Mouse (Mus musculus): ENCODE data around the gene Gm11077. TPM values are rescaled to one million over a fixed set of nuclear protein-coding genes. Genes with fewer than 3 reads are reported as not detected.
A peak's percentile ranks its signal among the peaks of the same experiment; 100 is the strongest.

Gene Gm11077
- polyA plus RNA-seq, 1 experiment from 2014 or later, result not detected

GRCm38 (mm10) chr6:140731402-140731730 lies 2.3 kb downstream of the Gm11077 start:
- H3K4me3 ChIP-seq (replicated peaks; ENCODE audit: low read length), result no peak overlapping the region
- H3K27me3 ChIP-seq (ENCODE audit: control insufficient read depth, insufficient read depth, low read length), result no peaks in the 10 kb centered on the region
- H3K4me2 ChIP-seq (ENCODE audit: low read depth, low read length), result no peak overlapping the region
- peaks cover 6% of the 10 kb centered on the region; the same call in 1 of the 2 replicates for H3K9me3 ChIP-seq (replicated peaks; ENCODE audit: control insufficient read depth, low read length)
- H3K9ac ChIP-seq (ENCODE audit: low read length), result no peak overlapping the region
- H3K36me3 ChIP-seq (ENCODE audit: control insufficient read depth, insufficient read depth, low read length), result no peaks in the 10 kb centered on the region
- ATAC-seq (ENCODE audit: insufficient read depth, low FRiP score), result no peak; the same call in 1 of the 2 replicates
- WGBS, result 53% methylated on average over 1 of the region's 1 CpGs
- no peak overlapping the region for H3K27ac ChIP-seq (ENCODE audit: low read length)
- H3K4me1 ChIP-seq (ENCODE audit: control insufficient read depth, insufficient read depth, low read length), result no peaks in the 10 kb centered on the region

- Histone ChIP-seq H3K4me2 (ENCODE audit: low read depth, low read length) (peak overlapping the region; percentile 48), H3K4me1 (ENCODE audit: control insufficient read depth, insufficient read depth, low read length) (no peaks in the 10 kb centered on the region), H3K27ac (ENCODE audit: low read length) (peak overlapping the region; percentile 14; the same call in 1 of the 2 replicates), H3K9me3 (replicated peaks; ENCODE audit: control insufficient read depth, low read length) (peaks cover 6% of the 10 kb centered on the region; the same call in 1 of the 2 replicates), H3K9ac (ENCODE audit: low read length) (0 out of 2 replicates have a peak overlapping the region, but pooled peaks have one; percentile 38), H3K4me3 (replicated peaks; ENCODE audit: low read length) (peak overlapping the region; percentile 27), H3K36me3 (ENCODE audit: control insufficient read depth, insufficient read depth, low read length) (no peaks in the 10 kb centered on the region), H3K27me3 (ENCODE audit: control insufficient read depth, insufficient read depth, low read length) (no peaks in the 10 kb centered on the region)
- peak; percentile 45; the same call in 1 of the 2 replicates for ATAC-seq (ENCODE audit: insufficient read depth, low FRiP score)
- 30% methylated on average over 10 of the region's 10 CpGs for WGBS
Measured at GRCm38 (mm10) chr6:140732971-140733640, 4.0 kb downstream of the Gm11077 start.

GRCm38 (mm10) chr6:140733641-140733986 lies 4.5 kb downstream of the Gm11077 start:
- no peaks in the 10 kb centered on the region for H3K4me1 ChIP-seq (ENCODE audit: control insufficient read depth, insufficient read depth, low read length)
- H3K9me3 ChIP-seq (replicated peaks; ENCODE audit: control insufficient read depth, low read length), result peaks cover 6% of the 10 kb centered on the region; the same call in 1 of the 2 replicates
- 8% methylated on average over 15 of the region's 15 CpGs for WGBS
- ATAC-seq (ENCODE audit: insufficient read depth, low FRiP score), result peak; percentile 65; the same call in 1 of the 2 replicates
- H3K4me2 ChIP-seq (ENCODE audit: low read depth, low read length), result peak overlapping the region; percentile 48
- H3K9ac ChIP-seq (ENCODE audit: low read length), result 0 out of 2 replicates have a peak overlapping the region, but pooled peaks have one; percentile 38
- peak overlapping the region; percentile 27 for H3K4me3 ChIP-seq (replicated peaks; ENCODE audit: low read length)
- H3K27ac ChIP-seq (ENCODE audit: low read length), result peak overlapping the region; percentile 14; the same call in 1 of the 2 replicates
- H3K36me3 ChIP-seq (ENCODE audit: control insufficient read depth, insufficient read depth, low read length), result no peaks in the 10 kb centered on the region
- no peaks in the 10 kb centered on the region for H3K27me3 ChIP-seq (ENCODE audit: control insufficient read depth, insufficient read depth, low read length)

- no peaks in the 10 kb centered on the region for H3K36me3 ChIP-seq (ENCODE audit: control insufficient read depth, insufficient read depth, low read length)
- H3K27me3 ChIP-seq (ENCODE audit: control insufficient read depth, insufficient read depth, low read length), result no peaks in the 10 kb centered on the region
- H3K4me3 ChIP-seq (replicated peaks; ENCODE audit: low read length), result no peak overlapping the region
- H3K9me3 ChIP-seq (replicated peaks; ENCODE audit: control insufficient read depth, low read length), result no peaks in the 10 kb centered on the region
- ATAC-seq (ENCODE audit: insufficient read depth, low FRiP score), result no peak
- H3K4me1 ChIP-seq (ENCODE audit: control insufficient read depth, insufficient read depth, low read length), result no peaks in the 10 kb centered on the region
- no peak overlapping the region for H3K27ac ChIP-seq (ENCODE audit: low read length)
- H3K9ac ChIP-seq (ENCODE audit: low read length), result no peak overlapping the region
- H3K4me2 ChIP-seq (ENCODE audit: low read depth, low read length), result no peak overlapping the region
- 71% methylated on average over 3 of the region's 3 CpGs for WGBS
Measured at GRCm38 (mm10) chr6:140745586-140745985, 16.5 kb downstream of the Gm11077 start.

GRCm38 (mm10) chr6:140747591-140747990 lies 18.5 kb downstream of the Gm11077 start:
- WGBS, result 80% methylated on average over 2 of the region's 2 CpGs
- H3K9ac ChIP-seq (ENCODE audit: low read length), result no peak overlapping the region
- no peaks in the 10 kb centered on the region for H3K36me3 ChIP-seq (ENCODE audit: control insufficient read depth, insufficient read depth, low read length)
- no peak overlapping the region for H3K27ac ChIP-seq (ENCODE audit: low read length)
- no peaks in the 10 kb centered on the region for H3K27me3 ChIP-seq (ENCODE audit: control insufficient read depth, insufficient read depth, low read length)
- H3K4me2 ChIP-seq (ENCODE audit: low read depth, low read length), result no peak overlapping the region
- no peaks in the 10 kb centered on the region for H3K4me1 ChIP-seq (ENCODE audit: control insufficient read depth, insufficient read depth, low read length)
- no peaks in the 10 kb centered on the region for H3K9me3 ChIP-seq (replicated peaks; ENCODE audit: control insufficient read depth, low read length)
- H3K4me3 ChIP-seq (replicated peaks; ENCODE audit: low read length), result no peak overlapping the region
- ATAC-seq (ENCODE audit: insufficient read depth, low FRiP score), result no peak

- H3K4me3 ChIP-seq (replicated peaks; ENCODE audit: low read length), result no peak overlapping the region
- no peak overlapping the region for H3K4me2 ChIP-seq (ENCODE audit: low read depth, low read length)
- H3K9ac ChIP-seq (ENCODE audit: low read length), result no peak overlapping the region
- H3K9me3 ChIP-seq (replicated peaks; ENCODE audit: control insufficient read depth, low read length), result no peaks in the 10 kb centered on the region
- ATAC-seq (ENCODE audit: insufficient read depth, low FRiP score), result no peak
- no peak overlapping the region for H3K27ac ChIP-seq (ENCODE audit: low read length)
- WGBS, result 77% methylated on average over 8 of the region's 8 CpGs
- no peaks in the 10 kb centered on the region for H3K27me3 ChIP-seq (ENCODE audit: control insufficient read depth, insufficient read depth, low read length)
- H3K36me3 ChIP-seq (ENCODE audit: control insufficient read depth, insufficient read depth, low read length), result no peaks in the 10 kb centered on the region
- H3K4me1 ChIP-seq (ENCODE audit: control insufficient read depth, insufficient read depth, low read length), result no peaks in the 10 kb centered on the region
Measured at GRCm38 (mm10) chr6:140750371-140751080, 21.4 kb downstream of the Gm11077 start.

GRCm38 (mm10) chr6:140766365-140766764 lies 37.3 kb downstream of the Gm11077 start:
- H3K4me2 ChIP-seq (ENCODE audit: low read depth, low read length), result 0 out of 2 replicates have a peak overlapping the region, but pooled peaks have one; percentile 2
- H3K4me3 ChIP-seq (replicated peaks; ENCODE audit: low read length), result no peak overlapping the region
- no peaks in the 10 kb centered on the region for H3K4me1 ChIP-seq (ENCODE audit: control insufficient read depth, insufficient read depth, low read length)
- no peaks in the 10 kb centered on the region for H3K27me3 ChIP-seq (ENCODE audit: control insufficient read depth, insufficient read depth, low read length)
- H3K36me3 ChIP-seq (ENCODE audit: control insufficient read depth, insufficient read depth, low read length), result no peaks in the 10 kb centered on the region
- no peak overlapping the region for H3K9ac ChIP-seq (ENCODE audit: low read length)
- H3K27ac ChIP-seq (ENCODE audit: low read length), result no peak overlapping the region
- no peak for ATAC-seq (ENCODE audit: insufficient read depth, low FRiP score)
- WGBS, result 33% methylated on average over 9 of the region's 9 CpGs
- no peaks in the 10 kb centered on the region for H3K9me3 ChIP-seq (replicated peaks; ENCODE audit: control insufficient read depth, low read length)

GRCm38 (mm10) chr6:140767237-140767636 lies 38.2 kb downstream of the Gm11077 start:
- Histone ChIP-seq H3K27ac (ENCODE audit: low read length) (no peak overlapping the region), H3K4me1 (ENCODE audit: control insufficient read depth, insufficient read depth, low read length) (no peaks in the 10 kb centered on the region), H3K27me3 (ENCODE audit: control insufficient read depth, insufficient read depth, low read length) (no peaks in the 10 kb centered on the region), H3K4me2 (ENCODE audit: low read depth, low read length) (no peak overlapping the region), H3K36me3 (ENCODE audit: control insufficient read depth, insufficient read depth, low read length) (no peaks in the 10 kb centered on the region), H3K9me3 (replicated peaks; ENCODE audit: control insufficient read depth, low read length) (no peaks in the 10 kb centered on the region), H3K9ac (ENCODE audit: low read length) (no peak overlapping the region), H3K4me3 (replicated peaks; ENCODE audit: low read length) (no peak overlapping the region)
- WGBS, result 68% methylated on average over 6 of the region's 6 CpGs
- ATAC-seq (ENCODE audit: insufficient read depth, low FRiP score), result no peak

GRCm38 (mm10) chr6:140768180-140768579 lies 39.1 kb downstream of the Gm11077 start:
- H3K9me3 ChIP-seq (replicated peaks; ENCODE audit: control insufficient read depth, low read length), result no peaks in the 10 kb centered on the region
- H3K9ac ChIP-seq (ENCODE audit: low read length), result no peak overlapping the region
- no peak overlapping the region for H3K4me2 ChIP-seq (ENCODE audit: low read depth, low read length)
- no peak overlapping the region for H3K4me3 ChIP-seq (replicated peaks; ENCODE audit: low read length)
- H3K27me3 ChIP-seq (ENCODE audit: control insufficient read depth, insufficient read depth, low read length), result no peaks in the 10 kb centered on the region
- WGBS, result 76% methylated on average over 8 of the region's 8 CpGs
- no peaks in the 10 kb centered on the region for H3K4me1 ChIP-seq (ENCODE audit: control insufficient read depth, insufficient read depth, low read length)
- no peak for ATAC-seq (ENCODE audit: insufficient read depth, low FRiP score)
- no peaks in the 10 kb centered on the region for H3K36me3 ChIP-seq (ENCODE audit: control insufficient read depth, insufficient read depth, low read length)
- no peak overlapping the region for H3K27ac ChIP-seq (ENCODE audit: low read length)

All from stomach, embryonic 16.5 days (tissue).